Mouse (Mus musculus): Measurements from ENCODE around the gene Camk2d.

Camk2d gene

GRCm38 (mm10) chr3:126612748-126613509, 16.8 kb downstream of the Camk2d start:
- DNase-seq (ENCODE audit: low read depth, low spot score), result no peak

GRCm38 (mm10) chr3:126613510-126614128, 17.5 kb downstream of the Camk2d start:
- no peak for DNase-seq (ENCODE audit: low read depth, low spot score)

GRCm38 (mm10) chr3:126615306-126615705, 19.2 kb downstream of the Camk2d start:
- no peak for DNase-seq (ENCODE audit: low read depth, low spot score)

- no peak for DNase-seq (ENCODE audit: low read depth, low spot score)
Observed at GRCm38 (mm10) chr3:126620152-126620551, 24.1 kb downstream of the Camk2d start.

GRCm38 (mm10) chr3:126622509-126622908, 26.4 kb downstream of the Camk2d start:
- DNase-seq (ENCODE audit: low read depth, low spot score), result no peak

GRCm38 (mm10) chr3:126624994-126625763, 29.1 kb downstream of the Camk2d start:
- no peak for DNase-seq (ENCODE audit: low read depth, low spot score)

GRCm38 (mm10) chr3:126625764-126626040, 29.6 kb downstream of the Camk2d start:
- no peak for DNase-seq (ENCODE audit: low read depth, low spot score)

- DNase-seq (ENCODE audit: low read depth, low spot score), result no peak
Observed at GRCm38 (mm10) chr3:126627968-126628367, 31.9 kb downstream of the Camk2d start.

GRCm38 (mm10) chr3:126628380-126628779, 32.3 kb downstream of the Camk2d start:
- peak; percentile 68 for DNase-seq (ENCODE audit: low read depth, low spot score)

- DNase-seq (ENCODE audit: low read depth, low spot score), result no peak
Observed at GRCm38 (mm10) chr3:126629040-126629439, 32.9 kb downstream of the Camk2d start.

GRCm38 (mm10) chr3:126630111-126630869, 34.2 kb downstream of the Camk2d start:
- DNase-seq (ENCODE audit: low read depth, low spot score), result peak; percentile 32

GRCm38 (mm10) chr3:126631583-126631982, 35.5 kb downstream of the Camk2d start:
- no peak for DNase-seq (ENCODE audit: low read depth, low spot score)

GRCm38 (mm10) chr3:126632580-126632979, 36.5 kb downstream of the Camk2d start:
- DNase-seq (ENCODE audit: low read depth, low spot score), result no peak

- DNase-seq (ENCODE audit: low read depth, low spot score), result no peak
Observed at GRCm38 (mm10) chr3:126634171-126634570, 38.1 kb downstream of the Camk2d start.

- DNase-seq (ENCODE audit: low read depth, low spot score), result no peak
Observed at GRCm38 (mm10) chr3:126638259-126638658, 42.2 kb downstream of the Camk2d start.

GRCm38 (mm10) chr3:126639098-126639513, 43.0 kb downstream of the Camk2d start:
- DNase-seq (ENCODE audit: low read depth, low spot score), result no peak

- DNase-seq (ENCODE audit: low read depth, low spot score), result no peak
Observed at GRCm38 (mm10) chr3:126640443-126641251, 44.5 kb downstream of the Camk2d start.

GRCm38 (mm10) chr3:126641451-126641850, 45.3 kb downstream of the Camk2d start:
- no peak for DNase-seq (ENCODE audit: low read depth, low spot score)

GRCm38 (mm10) chr3:126643071-126644010, 47.2 kb downstream of the Camk2d start:
- no peak for DNase-seq (ENCODE audit: low read depth, low spot score)

GRCm38 (mm10) chr3:126650332-126650731, 54.2 kb downstream of the Camk2d start:
- DNase-seq (ENCODE audit: low read depth, low spot score), result peak; percentile 70
